Mouse (Mus musculus) frontal cortex, adult 2 months (tissue): ENCODE measurements around the gene Arf3. TPM values are rescaled to one million over a fixed set of nuclear protein-coding genes. Genes with fewer than 3 reads are reported as not detected.
"Not testable (repeated sequence)": the region's sequence is repeated elsewhere in the genome, so short reads cannot be mapped to it uniquely, and the experiment has no call there.

ENCODE experiments used
- DNase-seq, 2 experiments: peaks; one replicate each; pipeline ENCODE4 v3.0.0; 2022; ENCODE audit warnings: low spot score in 1 of 2; ENCODE audit errors: extremely low spot score in 1 of 2
- polyA plus RNA-seq: library from polyadenylated mRNA; depleted of rRNA; stranded (reverse); fragments of >200 nt; gene quantifications from 2 replicates; pipeline ENCODE4 v1.2.3, GENCODE M21; 2012

Gene Arf3
- polyA plus RNA-seq, 1 experiment = 678 TPM

GRCm38 (mm10) chr15:98765929-98766328 lies 2.9 kb upstream of the Arf3 start:
- DNase-seq = no peak

- DNase-seq = peak; percentile 61 to 78
Measured at GRCm38 (mm10) chr15:98762201-98762621, 803 bp downstream of the Arf3 start.

DNA sequence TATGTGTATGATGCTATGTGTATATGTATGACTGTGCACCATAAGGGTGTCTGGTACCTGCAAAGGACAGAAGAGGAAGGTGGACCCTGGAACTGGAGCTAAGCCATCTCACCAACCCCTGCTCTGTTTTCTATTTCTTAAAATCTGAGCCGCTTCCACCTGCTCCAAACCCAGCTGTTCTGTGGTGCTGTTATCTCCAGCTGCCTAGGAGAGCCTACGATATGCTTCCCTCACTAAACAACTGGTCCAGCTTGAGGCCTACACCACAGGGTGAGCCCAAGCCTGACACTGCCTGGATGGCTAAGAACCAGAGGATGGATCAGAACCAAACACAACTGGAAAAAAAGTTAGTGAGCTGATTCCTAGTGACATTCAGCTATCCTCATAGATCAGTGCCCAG lies 8.9 kb downstream of the Arf3 start:
- DNase-seq = no peak

- no peak for DNase-seq
Measured at GRCm38 (mm10) chr15:98753021-98753423, 10.0 kb downstream of the Arf3 start.

GRCm38 (mm10) chr15:98749093-98749492 lies 13.9 kb downstream of the Arf3 start:
- no peak for DNase-seq

DNA sequence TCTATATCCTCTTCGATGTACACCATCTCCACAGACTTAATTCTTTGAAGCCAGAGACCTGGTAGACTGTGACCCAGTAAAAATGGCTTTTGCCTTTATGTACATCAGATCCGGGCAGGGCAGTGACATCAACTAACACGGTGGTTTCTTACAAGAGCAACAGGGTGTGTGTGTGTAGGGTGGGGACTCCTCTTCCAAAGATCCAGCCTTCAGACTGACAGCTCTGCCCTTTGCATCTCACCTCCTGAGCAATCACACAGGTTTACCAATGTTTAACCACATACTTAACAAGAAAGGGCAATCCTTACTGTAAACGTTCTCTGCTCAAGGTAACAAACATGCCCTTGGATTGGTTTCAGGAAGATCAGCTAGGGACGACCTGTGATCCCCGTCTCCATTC lies 15.7 kb downstream of the Arf3 start:
- DNase-seq = no peak

DNA sequence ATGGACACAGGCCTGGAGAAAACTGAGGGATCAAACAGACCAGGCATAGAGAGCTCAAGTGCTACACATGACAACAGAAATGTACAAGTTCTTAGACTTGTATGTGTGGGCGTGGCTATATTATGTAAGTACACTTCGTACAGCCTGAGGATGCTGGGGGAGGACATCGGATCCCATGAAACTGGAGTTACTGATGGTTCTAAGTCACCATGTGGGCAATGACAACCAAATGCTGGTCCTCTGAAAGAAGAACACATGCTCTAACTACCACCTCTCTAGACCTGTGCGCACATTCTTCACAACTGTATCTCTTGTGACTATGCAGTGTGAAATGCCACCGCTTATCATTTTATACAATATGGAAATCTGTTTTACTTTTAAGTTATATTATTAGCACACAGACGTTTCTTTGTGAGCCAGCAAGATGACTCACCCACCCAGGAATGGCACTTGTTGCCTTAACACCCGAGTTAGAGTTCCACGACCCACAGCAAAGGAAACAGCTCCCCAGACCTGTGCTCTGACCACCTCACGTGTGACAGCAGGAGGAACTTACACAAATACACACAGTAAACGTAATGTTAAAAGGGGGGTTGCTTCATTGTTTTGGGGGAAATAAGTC lies 16.6 kb downstream of the Arf3 start:
- DNase-seq = peak in 1 of 2 experiments; percentile 67

- DNase-seq = not testable (repeated sequence)
Measured at GRCm38 (mm10) chr15:98743863-98744262, 19.2 kb downstream of the Arf3 start.

GRCm38 (mm10) chr15:98742766-98743428 lies 20.1 kb downstream of the Arf3 start:
- no peak for DNase-seq

- DNase-seq = no peak
Measured at GRCm38 (mm10) chr15:98740219-98740618, 22.8 kb downstream of the Arf3 start.

DNA sequence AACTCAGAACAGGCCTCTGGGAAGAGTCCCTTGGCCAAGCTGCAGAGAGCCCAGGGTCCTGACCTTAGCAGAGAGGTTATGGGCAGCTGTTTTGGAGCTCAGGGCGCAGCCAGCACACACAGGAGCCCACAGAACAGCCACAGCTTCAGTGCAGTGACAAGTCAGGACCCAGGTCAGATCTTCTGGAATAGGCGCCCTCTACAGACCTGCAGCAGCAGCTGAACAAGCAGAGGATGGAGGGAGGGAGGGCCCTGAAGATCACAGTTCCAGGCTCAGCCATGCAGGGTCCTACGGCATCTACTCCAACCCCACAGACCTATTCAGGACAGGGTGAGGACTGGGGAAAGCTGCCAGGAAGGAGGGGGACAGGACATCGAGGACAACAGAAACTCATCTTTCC lies 24.2 kb downstream of the Arf3 start:
- no peak for DNase-seq

DNA sequence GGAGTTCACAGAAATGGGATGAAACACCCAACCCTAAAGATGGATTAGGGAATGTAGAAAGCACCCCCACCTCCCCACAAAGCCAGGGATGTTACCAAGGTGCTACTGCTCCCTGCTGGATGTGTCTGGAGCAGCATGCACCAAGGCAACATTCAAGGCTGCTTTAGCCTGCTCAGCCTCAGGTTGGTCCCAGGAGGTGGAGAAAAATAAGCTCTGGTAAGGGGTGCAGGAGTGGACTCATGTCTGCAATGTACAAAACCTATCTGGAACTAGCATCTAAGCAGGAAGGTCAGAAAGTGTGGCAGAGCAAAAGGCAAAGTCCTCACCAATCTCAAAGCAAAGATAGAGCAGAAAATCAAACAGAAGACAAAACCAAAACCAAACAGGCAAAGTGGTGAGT lies 25.1 kb downstream of the Arf3 start:
- DNase-seq = peak in 1 of 2 experiments; percentile 66

- no peak for DNase-seq
Measured at GRCm38 (mm10) chr15:98736521-98736920, 26.5 kb downstream of the Arf3 start.

DNA sequence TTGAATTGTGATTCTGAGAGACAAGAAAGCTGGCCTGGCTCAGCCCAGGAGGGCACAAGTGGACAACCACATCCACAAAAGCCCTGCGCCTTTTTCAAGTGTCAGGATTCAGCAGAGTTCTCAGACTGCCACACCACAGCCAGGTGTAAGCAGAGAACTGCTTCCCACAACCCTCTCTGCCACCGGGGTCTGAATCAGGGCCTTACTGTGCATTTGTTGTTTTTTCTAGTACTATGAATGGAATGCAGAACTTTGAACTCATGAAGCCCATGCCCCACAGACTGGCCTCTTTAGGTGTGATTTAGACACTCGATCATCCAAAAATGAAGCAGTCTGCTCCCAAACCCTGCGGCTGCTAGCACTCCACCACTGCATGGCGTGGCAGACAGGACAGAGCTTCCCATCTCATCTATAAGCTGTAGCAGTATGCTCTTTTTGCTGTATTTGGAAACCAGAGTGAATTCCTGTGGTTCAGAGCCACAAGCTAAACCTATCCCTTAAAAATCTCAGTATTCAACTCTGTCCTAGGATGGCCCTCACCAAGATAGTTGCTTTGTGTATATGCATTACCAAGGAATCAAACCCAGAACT lies 28.9 kb downstream of the Arf3 start:
- no peak for DNase-seq

DNA sequence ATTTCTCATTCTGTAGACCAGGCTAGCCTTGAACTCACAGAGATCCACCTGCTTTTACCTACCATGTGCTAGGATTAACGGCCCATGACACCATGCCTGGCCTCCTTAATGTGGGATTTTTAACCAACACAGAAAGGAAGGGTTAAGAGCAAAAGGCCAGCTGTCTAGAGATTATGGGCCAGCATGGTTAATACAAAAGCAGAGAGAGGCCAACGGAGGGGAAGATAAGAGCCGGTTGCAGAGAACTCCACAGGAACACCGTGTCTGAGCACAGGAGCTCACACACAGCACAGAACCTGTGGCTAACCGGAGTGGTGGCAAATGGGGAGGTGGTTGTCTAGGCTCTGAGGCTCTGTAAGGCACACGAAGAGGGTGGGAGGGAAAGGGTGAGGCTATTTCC lies 29.6 kb downstream of the Arf3 start:
- DNase-seq = no peak

GRCm38 (mm10) chr15:98732006-98732531 lies 30.9 kb downstream of the Arf3 start:
- DNase-seq = no peak

DNA sequence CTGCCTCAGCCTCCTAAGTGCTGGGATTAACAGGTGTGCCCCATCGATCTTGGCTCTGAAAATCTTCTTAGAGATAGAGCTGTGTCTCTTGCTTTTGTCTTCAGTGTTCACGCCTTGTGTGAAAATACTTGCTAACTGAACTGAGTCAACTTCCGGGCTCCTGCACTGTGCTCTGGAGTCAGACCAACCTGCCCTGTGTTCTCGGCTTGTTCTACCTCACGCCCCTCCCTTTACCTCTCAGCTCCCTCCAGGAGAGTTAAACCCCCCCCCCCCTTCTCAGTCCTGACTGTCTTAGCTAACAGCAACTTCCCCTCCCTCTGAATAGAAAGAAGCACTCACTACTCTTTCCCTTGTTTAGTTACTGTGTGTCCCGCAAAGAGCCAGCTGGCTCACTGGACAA lies 32.2 kb downstream of the Arf3 start:
- no peak for DNase-seq

GRCm38 (mm10) chr15:98729791-98730545 lies 33.0 kb downstream of the Arf3 start:
- no peak for DNase-seq

- DNase-seq = no peak
Measured at GRCm38 (mm10) chr15:98728366-98728765, 34.6 kb downstream of the Arf3 start.

DNA sequence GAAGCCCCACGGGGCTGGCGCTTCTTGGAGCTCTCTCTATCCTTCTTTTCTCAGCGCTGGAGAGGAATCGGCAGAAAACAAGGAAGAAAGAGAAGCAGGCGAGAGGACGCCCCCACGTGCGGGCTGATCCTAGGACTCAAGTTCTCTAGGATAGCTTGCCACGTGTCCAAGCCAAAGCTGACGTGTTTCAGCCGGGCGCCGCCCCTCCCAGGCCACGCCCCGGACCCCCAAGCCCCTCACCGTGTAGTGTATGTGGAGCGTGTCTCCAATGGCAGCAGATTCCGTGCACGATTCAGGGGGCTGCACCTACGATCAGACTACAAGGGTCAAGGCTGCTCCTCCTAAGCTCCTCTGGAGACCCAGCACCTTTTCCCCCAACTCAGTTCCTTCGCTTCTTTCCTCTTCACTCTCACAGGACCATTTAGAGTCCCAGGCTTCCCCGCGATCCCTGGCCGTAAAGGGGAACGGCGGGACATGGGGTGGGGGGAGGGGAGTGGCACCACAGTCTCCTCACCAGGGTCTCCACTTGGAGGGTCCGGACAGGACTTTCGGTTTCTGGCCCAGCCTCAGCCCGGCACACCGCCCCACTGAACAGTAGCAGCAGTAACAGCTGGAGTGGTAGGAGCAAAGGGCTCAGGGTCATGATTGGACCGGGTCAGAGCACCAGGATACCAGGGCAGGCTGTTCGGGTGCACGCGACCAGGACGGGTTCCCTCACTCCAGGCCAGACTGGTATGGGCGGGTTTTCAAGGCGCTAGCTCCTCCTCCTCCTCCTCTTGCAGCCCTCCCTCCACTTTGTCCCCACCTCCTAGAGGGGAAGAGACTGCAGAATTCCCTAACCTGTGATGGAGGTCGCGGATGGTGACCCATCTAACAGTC lies 35.3 kb downstream of the Arf3 start, which contains the start of gene Fkbp11:
Gene Fkbp11, minus strand, starts transcription at position 756 of the 879 bp plus-strand sequence.
- peak in 1 of 2 experiments; percentile 36 for DNase-seq
